Mouse (Mus musculus) heart, embryonic 16.5 days (tissue): ENCODE data around the gene Mdga1. TPM values are rescaled to one million over a fixed set of nuclear protein-coding genes. Genes with fewer than 3 reads are reported as not detected.
A peak's percentile ranks its signal among the peaks of the same experiment; 100 is the strongest.
"Not testable (repeated sequence)": the region's sequence is repeated elsewhere in the genome, so short reads cannot be mapped to it uniquely, and the experiment has no call there.

Experiments used
- ATAC-seq: fragments of 200-750 bp; cut with Nextera tagmentation; replicated peaks from 2 replicates; pipeline ENCODE4 v1.8.0; 2017; ENCODE audit warnings: moderate number of reproducible peaks; ENCODE audit not compliant: insufficient read depth, low FRiP score; ENCODE audit errors: extremely low read depth
- H3K27ac ChIP-seq: fragments of 300-500 bp; sonication (generic); 2 replicates; pipeline ENCODE4 v1.5.1; 2014; ENCODE audit warnings: mild to moderate bottlenecking, low read length, control low read depth, moderate library complexity
- H3K27me3 ChIP-seq: fragments of 300-500 bp; sonication (generic); 2 replicates; pipeline ENCODE4 v1.6.1; 2014; ENCODE audit warnings: low read length, mixed read lengths; ENCODE audit not compliant: control insufficient read depth, insufficient read depth
- H3K36me3 ChIP-seq: fragments of 300-500 bp; sonication (generic); 2 replicates; pipeline ENCODE4 v1.6.1; 2014; ENCODE audit not compliant: control insufficient read depth, insufficient read depth
- H3K4me1 ChIP-seq: fragments of 300-500 bp; sonication (generic); 2 replicates; pipeline ENCODE4 v1.6.1; 2014; ENCODE audit warnings: low read length, mixed read lengths; ENCODE audit not compliant: control insufficient read depth, insufficient read depth
- H3K4me2 ChIP-seq: fragments of 300-500 bp; sonication (generic); 2 replicates; pipeline ENCODE4 v1.6.1; 2014; ENCODE audit warnings: low read depth, mild to moderate bottlenecking, control low read depth, low read length
- H3K4me3 ChIP-seq: fragments of 300-500 bp; sonication (generic); 2 replicates; pipeline ENCODE4 v1.5.1; 2014; ENCODE audit warnings: mild to moderate bottlenecking, control low read depth, low read length
- H3K9ac ChIP-seq: fragments of 300-500 bp; sonication (generic); 2 replicates; pipeline ENCODE4 v1.6.1; 2014; ENCODE audit warnings: low read length, control low read depth
- H3K9me3 ChIP-seq: fragments of 300-500 bp; sonication (generic); replicated peaks from 2 replicates; pipeline ENCODE4 v1.6.1; 2016; ENCODE audit warnings: low read length; ENCODE audit not compliant: control insufficient read depth
- WGBS: fragments of 180-500 bp; shearing (Covaris S2); extraction: QIAGEN DNeasy Blood & Tissue Kit; methylation state at CpG from one replicate; pipeline ENCODE4 v1.1.7; 2014; 5-methylcytosine and 5-hydroxymethylcytosine counted together
- polyA plus RNA-seq: library from polyadenylated mRNA; unstranded; fragments of >200 nt; fragmentation: Nextera tagmentation; extraction: Ambion mirVana; gene quantifications from 2 replicates; pipeline ENCODE4 v1.2.1, GENCODE M21; 2015

The Mdga1 gene
- polyA plus RNA-seq, 1 experiment from 2014 or later: 5.7 TPM

GRCm38 (mm10) chr17:29789715-29790114 is 180.2 kb downstream of the Mdga1 start:
- H3K27ac ChIP-seq: peak overlapping the region; percentile 79

GRCm38 (mm10) chr17:29788573-29788972 is 181.3 kb downstream of the Mdga1 start:
- ATAC-seq: no peak
- peak overlapping the region; percentile 58 for H3K27ac ChIP-seq
- peaks cover 7% of the 10 kb centered on the region for H3K4me1 ChIP-seq
- H3K4me2 ChIP-seq: no peak overlapping the region
- no peaks in the 10 kb centered on the region for H3K27me3 ChIP-seq
- 43% methylated on average over 10 of the region's 10 CpGs for WGBS
- peaks cover 5% of the 10 kb centered on the region; the same call in 1 of the 2 replicates for H3K9me3 ChIP-seq
- H3K4me3 ChIP-seq: no peak overlapping the region
- no peak overlapping the region for H3K9ac ChIP-seq
- H3K36me3 ChIP-seq: no peaks in the 10 kb centered on the region

More at GRCm38 (mm10) chr17:29789715-29790114, 180.2 kb downstream of the Mdga1 start:
- Histone ChIP-seq H3K36me3 (no peaks in the 10 kb centered on the region), H3K4me1 (peaks cover 7% of the 10 kb centered on the region), H3K9ac (no peak overlapping the region), H3K27me3 (no peaks in the 10 kb centered on the region), H3K9me3 (peaks cover 5% of the 10 kb centered on the region; the same call in 1 of the 2 replicates), H3K4me2 (no peak overlapping the region), H3K4me3 (no peak overlapping the region)
- 58% methylated on average over 9 of the region's 9 CpGs for WGBS
- ATAC-seq: no peak

GRCm38 (mm10) chr17:29784820-29785219 is 185.1 kb downstream of the Mdga1 start:
- H3K9ac ChIP-seq: no peak overlapping the region
- no peak for ATAC-seq
- H3K36me3 ChIP-seq: no peaks in the 10 kb centered on the region
- peaks cover 3% of the 10 kb centered on the region; the same call in 1 of the 2 replicates for H3K9me3 ChIP-seq
- H3K27me3 ChIP-seq: no peaks in the 10 kb centered on the region
- no peak overlapping the region for H3K4me3 ChIP-seq
- no peak overlapping the region for H3K27ac ChIP-seq
- no peak overlapping the region for H3K4me2 ChIP-seq
- H3K4me1 ChIP-seq: peaks cover 4% of the 10 kb centered on the region
- WGBS: 75% methylated on average over 9 of the region's 9 CpGs

- H3K9me3 ChIP-seq, H3K9ac ChIP-seq, H3K4me3 ChIP-seq, H3K4me1 ChIP-seq, ATAC-seq, H3K27me3 ChIP-seq, H3K36me3 ChIP-seq, H3K27ac ChIP-seq, H3K4me2 ChIP-seq: not testable (repeated sequence)
- 80% methylated on average over 4 of the region's 4 CpGs for whole genome bisulfite sequencing
Measured at GRCm38 (mm10) chr17:29781472-29781871, 188.4 kb downstream of the Mdga1 start.

GRCm38 (mm10) chr17:29778021-29778420 is 191.9 kb downstream of the Mdga1 start:
- Histone ChIP-seq H3K36me3 (no peaks in the 10 kb centered on the region), H3K9ac (no peak overlapping the region), H3K4me1 (no peaks in the 10 kb centered on the region), H3K27ac (no peak overlapping the region), H3K4me2 (no peak overlapping the region), H3K27me3 (no peaks in the 10 kb centered on the region), H3K9me3 (no peaks in the 10 kb centered on the region), H3K4me3 (no peak overlapping the region)
- no peak for ATAC-seq
- 72% methylated on average over 8 of the region's 8 CpGs for WGBS

Other genes with a start within 250 kb of the Mdga1 start
- gene Zfand3, start 34.6 kb upstream of the Mdga1 start, polyA plus RNA-seq: 51.8 and 55.8 TPM in 2 replicates